Mouse (Mus musculus) cerebellum, adult 2 months (tissue): ENCODE measurements around the gene Epas1.

Experiments used
- CTCF ChIP-seq: fragments of 200-500 bp; IDR thresholded peaks from 2 replicates; pipeline ENCODE4 v1.5.1; 2011; ENCODE audit warnings: low read depth, mild to moderate bottlenecking, control low read depth, low read length, moderate library complexity, borderline replicate concordance; ENCODE audit not compliant: insufficient read depth
- POLR2A ChIP-seq: fragments of 200-500 bp; IDR thresholded peaks from 2 replicates; pipeline ENCODE4 v1.6.1; 2011; ENCODE audit warnings: low read length, control low read depth, borderline replicate concordance; ENCODE audit not compliant: insufficient read depth

DNA sequence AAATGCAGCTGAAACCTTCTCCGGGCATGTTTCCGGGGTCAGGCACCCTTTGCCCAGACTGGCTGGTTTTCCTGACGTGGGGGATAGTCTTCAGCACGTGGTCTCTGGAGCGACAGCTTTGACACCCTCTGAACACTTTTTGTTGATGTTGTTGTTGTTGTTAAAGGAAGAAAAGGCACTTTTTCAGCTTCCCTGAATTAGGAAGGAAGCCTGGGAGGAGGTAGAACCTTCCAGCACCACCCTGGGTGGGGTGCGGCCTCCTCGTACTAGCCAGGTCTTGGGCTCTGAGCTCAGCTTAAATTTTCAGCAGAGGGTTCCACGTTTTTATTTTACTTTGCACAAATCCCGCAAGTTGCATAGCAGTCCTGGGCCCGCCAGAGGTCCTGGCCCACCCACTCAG lies 49.6 kb downstream of the Epas1 start:
- TF ChIP-seq POLR2A (no peak), CTCF (no peak)
